Mouse (Mus musculus) heart, adult 2 months (tissue): ENCODE data around the gene 4930572O03Rik. TPM values are rescaled to one million over a fixed set of nuclear protein-coding genes. Genes with fewer than 3 reads are reported as not detected.
"Not testable (repeated sequence)": the region's sequence is repeated elsewhere in the genome, so short reads cannot be mapped to it uniquely, and the experiment has no call there.

ENCODE experiments used
- DNase-seq, 2 experiments: peaks; one replicate each; pipeline ENCODE4 v3.0.0; 2021
- H3K27ac ChIP-seq: fragments of 200-600 bp; 2 replicates; pipeline ENCODE4 v1.8.1; 2022
- H3K27me3 ChIP-seq: fragments of 200-500 bp; 2 replicates; pipeline ENCODE4 v1.6.1; 2012; ENCODE audit warnings: mild to moderate bottlenecking, low read length, inconsistent platforms, mixed read lengths; ENCODE audit not compliant: control insufficient read depth, insufficient read depth
- H3K36me3 ChIP-seq: fragments of 200-500 bp; 2 replicates; pipeline ENCODE4 v1.6.1; 2012; ENCODE audit warnings: low read length, inconsistent platforms; ENCODE audit not compliant: control insufficient read depth, insufficient read depth
- H3K4me1 ChIP-seq: fragments of 200-500 bp; 2 replicates; pipeline ENCODE4 v1.6.1; 2011; ENCODE audit warnings: low read length; ENCODE audit not compliant: control insufficient read depth, insufficient read depth
- H3K4me3 ChIP-seq: fragments of 200-600 bp; 2 replicates; pipeline ENCODE4 v1.8.1; 2022
- H3K79me2 ChIP-seq: fragments of 200-500 bp; replicated peaks from 2 replicates; pipeline ENCODE4 v1.6.1; 2012; ENCODE audit warnings: mild to moderate bottlenecking, inconsistent platforms, low read length, moderate library complexity, mixed read lengths; ENCODE audit not compliant: control insufficient read depth, insufficient read depth
- H3K9ac ChIP-seq: fragments of 200-500 bp; 2 replicates; pipeline ENCODE4 v1.6.1; 2012; ENCODE audit warnings: low read depth, mild to moderate bottlenecking, control low read depth, inconsistent platforms, low read length, mixed read lengths
- CTCF ChIP-seq: fragments of 200-600 bp; IDR thresholded peaks from 2 replicates; pipeline ENCODE4 v1.8.1; 2022; ENCODE audit warnings: antibody characterized with exemption, mild to moderate bottlenecking, moderate library complexity
- WGBS: fragments of 180-500 bp; shearing (Covaris S2); methylation state at CpG from one replicate; pipeline ENCODE4 v1.1.7; 2018; 5-methylcytosine and 5-hydroxymethylcytosine counted together
- intact Hi-C: fragments of 180-260 bp; cut with DNase I; formaldehyde crosslinking; loops from one replicate; pipeline ENCODE4 v1.15.1; 2025
- polyA plus RNA-seq: library from polyadenylated mRNA; depleted of rRNA; stranded (reverse); fragments of >200 nt; gene quantifications from 2 replicates; pipeline ENCODE4 v1.2.3, GENCODE M21; 2012
- total RNA-seq, 2 experiments: library from RNA; stranded (reverse); gene quantifications; 2 replicates each; pipeline ENCODE4 v1.2.3; 2021

Gene 4930572O03Rik
- total and polyA plus RNA-seq, 3 experiments = not detected

- H3K4me1 ChIP-seq, intact Hi-C loops, H3K36me3 ChIP-seq, H3K27ac ChIP-seq, H3K9ac ChIP-seq, H3K4me3 ChIP-seq, DNase-seq, H3K27me3 ChIP-seq, H3K79me2 ChIP-seq: not testable (repeated sequence)
- peak; percentile 16; the same call in 1 of the 2 replicates for TF ChIP-seq CTCF
- 66% methylated on average over 2 of the region's 2 CpGs for WGBS
These were observed 4.5 kb downstream of the 4930572O03Rik start for GRCm38 (mm10) chr5:15652334-15652733.

GRCm38 (mm10) chr5:15645707-15646106, 11.2 kb downstream of the 4930572O03Rik start:
- DNase-seq, H3K27ac ChIP-seq, intact Hi-C loops, H3K79me2 ChIP-seq, H3K27me3 ChIP-seq, H3K4me3 ChIP-seq, H3K4me1 ChIP-seq, H3K36me3 ChIP-seq, H3K9ac ChIP-seq: not testable (repeated sequence)
- 22% methylated on average over 6 of the region's 6 CpGs for WGBS
- peak; percentile 47 for TF ChIP-seq CTCF

- intact Hi-C loops, DNase-seq, H3K79me2 ChIP-seq, H3K4me1 ChIP-seq, H3K4me3 ChIP-seq, H3K27me3 ChIP-seq, H3K9ac ChIP-seq, H3K36me3 ChIP-seq, H3K27ac ChIP-seq: not testable (repeated sequence)
- WGBS = 39% methylated on average over 2 of the region's 2 CpGs
These were observed 19.2 kb downstream of the 4930572O03Rik start for GRCm38 (mm10) chr5:15637637-15638036.

GRCm38 (mm10) chr5:15630068-15630467, 26.8 kb downstream of the 4930572O03Rik start:
- H3K4me3 ChIP-seq, H3K9ac ChIP-seq, H3K79me2 ChIP-seq, intact Hi-C loops, H3K27ac ChIP-seq, H3K36me3 ChIP-seq, DNase-seq, H3K4me1 ChIP-seq, H3K27me3 ChIP-seq: not testable (repeated sequence)
- peak; percentile 58 for TF ChIP-seq CTCF
- 29% methylated on average over 5 of the region's 5 CpGs for WGBS

- H3K36me3 ChIP-seq, H3K4me1 ChIP-seq, DNase-seq, H3K27me3 ChIP-seq, intact Hi-C loops, H3K27ac ChIP-seq, H3K4me3 ChIP-seq, H3K9ac ChIP-seq, H3K79me2 ChIP-seq: not testable (repeated sequence)
- 0 out of 2 replicates have a peak, but pooled peaks have one; percentile 12 for TF ChIP-seq CTCF
- WGBS = 18% methylated on average over 1 of the region's 1 CpGs
These were observed 28.7 kb downstream of the 4930572O03Rik start for GRCm38 (mm10) chr5:15628136-15628535.

- H3K27me3 ChIP-seq, DNase-seq, H3K4me3 ChIP-seq, H3K79me2 ChIP-seq, H3K4me1 ChIP-seq, H3K9ac ChIP-seq, H3K27ac ChIP-seq, H3K36me3 ChIP-seq, intact Hi-C loops: not testable (repeated sequence)
- 47% methylated on average over 1 of the region's 1 CpGs for WGBS
These were observed 38.1 kb downstream of the 4930572O03Rik start, which contains the start of gene Speer4d for GRCm38 (mm10) chr5:15618764-15619163. Speer4d (plus strand) TSS chr5:15619064.

GRCm38 (mm10) chr5:15616195-15616594, 40.7 kb downstream of the 4930572O03Rik start:
- DNase-seq, H3K36me3 ChIP-seq, H3K9ac ChIP-seq, H3K79me2 ChIP-seq, intact Hi-C loops, H3K4me1 ChIP-seq, H3K27ac ChIP-seq, H3K27me3 ChIP-seq, H3K4me3 ChIP-seq: not testable (repeated sequence)
- WGBS = 69% methylated on average over 3 of the region's 3 CpGs
